Mouse (Mus musculus) 3T3-L1 (cell line): ENCODE results near the gene S100pbp.

ENCODE experiments used
- DNase-seq: peaks from one replicate; pipeline ENCODE4 v3.0.0-alpha.2; 2015; ENCODE audit warnings: low read depth, low spot score

The S100pbp gene

DNA sequence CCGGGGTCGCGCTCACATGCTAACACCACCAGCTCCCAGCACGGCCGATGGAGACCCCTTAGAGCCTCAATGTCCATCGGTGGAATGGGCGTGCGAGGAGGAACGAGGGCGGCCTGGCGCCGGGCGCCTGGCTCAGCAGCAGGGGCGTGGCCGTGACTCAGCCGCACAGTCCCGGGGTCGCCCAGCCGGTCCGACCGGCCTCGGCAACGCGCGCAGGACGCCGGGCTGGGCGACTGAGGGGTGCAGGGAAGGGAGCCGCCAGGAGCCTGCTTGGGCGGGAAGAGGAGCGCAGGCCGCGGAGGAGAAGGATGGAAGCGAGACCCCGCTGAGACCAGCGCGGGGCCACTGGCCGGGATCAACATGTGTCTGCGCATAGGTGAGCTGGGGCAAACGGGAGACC, 84.2 kb downstream of the S100pbp start, which contains the start of gene Tmem54:
TSS of gene Tmem54 (plus strand) at position 193 of the 400 bp plus-strand sequence.
- DNase-seq: no peak

DNA sequence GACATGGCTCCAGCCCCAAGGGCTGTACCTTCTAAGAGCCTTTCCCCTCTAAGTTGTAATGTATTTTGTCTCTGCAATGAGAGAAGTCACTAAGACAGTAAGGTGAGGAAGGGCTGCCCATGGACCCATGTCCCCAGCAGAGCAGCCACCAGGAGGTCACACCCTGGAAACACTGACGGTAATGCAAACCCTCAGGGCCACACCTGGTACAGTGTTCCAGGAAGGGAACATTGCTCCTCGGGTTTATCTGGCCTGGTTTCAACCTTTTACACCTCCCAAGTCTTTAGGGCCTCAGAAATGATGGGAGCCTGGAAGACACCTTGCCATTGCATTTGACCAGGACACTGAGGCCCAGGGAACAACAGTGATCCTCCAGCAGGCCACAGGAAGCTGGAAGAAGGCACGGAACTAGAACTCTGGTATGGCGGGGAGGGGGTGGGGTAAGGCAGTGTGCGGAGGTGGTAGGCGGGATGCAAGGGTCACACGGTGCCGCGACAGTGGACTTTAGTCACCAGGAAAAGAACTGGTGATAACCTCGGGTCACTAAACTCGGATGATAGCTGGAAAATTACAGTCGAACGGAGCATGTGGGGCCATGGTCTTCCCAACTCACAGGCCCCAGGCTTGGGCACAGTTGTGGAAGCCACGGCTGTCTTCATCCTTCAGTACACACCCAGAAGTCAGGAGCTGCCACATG, 87.2 kb downstream of the S100pbp start:
- no peak for DNase-seq
